Mouse (Mus musculus) stomach, postnatal 0 days (tissue): ENCODE data around the gene Serinc3. TPM values are rescaled to one million over a fixed set of nuclear protein-coding genes. Genes with fewer than 3 reads are reported as not detected.
A peak's percentile ranks its signal among the peaks of the same experiment; 100 is the strongest.

Experiments used
- ATAC-seq: fragments of 200-750 bp; cut with Nextera tagmentation; 2 replicates; pipeline ENCODE4 v1.8.0; 2017; ENCODE audit not compliant: low FRiP score, low TSS enrichment
- DNase-seq: peaks from one replicate; pipeline ENCODE4 v3.0.0-alpha.2; 2016; ENCODE audit warnings: low spot score
- H3K27ac ChIP-seq: fragments of 300-500 bp; sonication (generic); replicated peaks from 2 replicates; pipeline ENCODE4 v1.5.1; 2014; ENCODE audit warnings: mild to moderate bottlenecking, control low read depth
- H3K27me3 ChIP-seq: fragments of 300-500 bp; sonication (generic); 2 replicates; pipeline ENCODE4 v1.6.1; 2014; ENCODE audit warnings: low read length; ENCODE audit not compliant: control insufficient read depth, insufficient read depth
- H3K36me3 ChIP-seq: fragments of 300-500 bp; sonication (generic); 2 replicates; pipeline ENCODE4 v1.6.1; 2014; ENCODE audit warnings: low read length, mixed read lengths; ENCODE audit not compliant: control insufficient read depth, insufficient read depth
- H3K4me1 ChIP-seq: fragments of 300-500 bp; sonication (generic); replicated peaks from 2 replicates; pipeline ENCODE4 v1.6.1; 2014; ENCODE audit warnings: antibody characterized with exemption; ENCODE audit not compliant: control insufficient read depth, insufficient read depth
- H3K4me2 ChIP-seq: fragments of 300-500 bp; sonication (generic); replicated peaks from 2 replicates; pipeline ENCODE4 v1.6.1; 2014; ENCODE audit warnings: low read depth, mild to moderate bottlenecking, control low read depth, moderate library complexity
- H3K4me3 ChIP-seq: fragments of 300-500 bp; sonication (generic); 2 replicates; pipeline ENCODE4 v1.5.1; 2014; ENCODE audit warnings: low read depth, low read length, control low read depth
- H3K9ac ChIP-seq: fragments of 300-500 bp; sonication (generic); 2 replicates; pipeline ENCODE4 v1.6.1; 2014; ENCODE audit warnings: mild to moderate bottlenecking, low read length, control low read depth, mixed read lengths
- H3K9me3 ChIP-seq: fragments of 300-500 bp; sonication (generic); 2 replicates; pipeline ENCODE4 v1.6.1; 2016; ENCODE audit warnings: low read length; ENCODE audit not compliant: control insufficient read depth
- CTCF ChIP-seq: IDR thresholded peaks from 2 replicates; pipeline ENCODE4 v1.5.1; 2016; ENCODE audit warnings: antibody characterized with exemption, low read depth, mild to moderate bottlenecking, moderate library complexity
- EP300 ChIP-seq: optimal IDR thresholded peaks from 2 replicates; pipeline ENCODE3; 2016; ENCODE audit warnings: antibody characterized with exemption
- WGBS: fragments of 180-500 bp; shearing (Covaris S2); extraction: QIAGEN DNeasy Blood & Tissue Kit; methylation state at CpG from one replicate; pipeline ENCODE4 v1.1.7; 2014; 5-methylcytosine and 5-hydroxymethylcytosine counted together
- polyA plus RNA-seq: library from polyadenylated mRNA; unstranded; fragments of >200 nt; fragmentation: Nextera tagmentation; extraction: Ambion mirVana; gene quantifications from 2 replicates; pipeline ENCODE4 v1.2.1, GENCODE M21; 2015

The Serinc3 gene
- polyA plus RNA-seq, 1 experiment from 2014 or later: 35.8 TPM

DNA sequence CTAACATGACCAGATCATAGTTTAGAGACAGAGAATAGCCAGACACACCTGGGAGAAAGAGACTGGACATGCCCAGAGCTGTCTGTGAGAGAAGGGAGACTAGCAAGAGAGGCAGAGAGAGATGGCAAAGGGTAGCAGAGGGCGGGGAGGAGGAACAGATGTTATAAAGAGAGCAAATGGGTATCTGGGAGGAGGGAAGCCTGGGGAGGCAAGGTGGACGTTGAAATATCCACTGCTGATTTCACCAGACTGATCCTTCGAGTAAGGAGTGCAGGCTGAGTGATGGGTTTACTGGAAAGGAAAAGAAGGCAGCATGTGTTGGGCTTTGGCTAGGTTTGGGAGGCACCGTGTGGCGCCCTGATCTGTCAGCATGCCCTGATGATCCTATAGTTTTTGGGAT lies 29.5 kb upstream of the Serinc3 start:
- no peaks in the 10 kb centered on the region for H3K27me3 ChIP-seq
- DNase-seq: no peak
- H3K36me3 ChIP-seq: no peaks in the 10 kb centered on the region
- no peak for ATAC-seq
- no peak overlapping the region; the same call in 1 of the 2 replicates for H3K9ac ChIP-seq
- no peak overlapping the region for H3K4me3 ChIP-seq
- TF ChIP-seq EP300: no peak
- no peak for TF ChIP-seq CTCF
- 49% methylated on average over 5 of the region's 5 CpGs for WGBS
- H3K9me3 ChIP-seq: no peaks in the 10 kb centered on the region
- peak overlapping the region; percentile 79 for H3K27ac ChIP-seq
- H3K4me2 ChIP-seq: no peak overlapping the region; the same call in 1 of the 2 replicates
- peaks cover 11% of the 10 kb centered on the region; the same call in 1 of the 2 replicates for H3K4me1 ChIP-seq

- Histone ChIP-seq H3K4me3 (no peak overlapping the region), H3K4me1 (peaks cover 5% of the 10 kb centered on the region; the same call in 1 of the 2 replicates), H3K36me3 (no peaks in the 10 kb centered on the region), H3K4me2 (no peak overlapping the region), H3K27ac (peak overlapping the region; percentile 75), H3K9me3 (no peaks in the 10 kb centered on the region), H3K27me3 (no peaks in the 10 kb centered on the region), H3K9ac (no peak overlapping the region)
- WGBS: 49% methylated on average over 11 of the region's 11 CpGs
- TF ChIP-seq CTCF (no peak), EP300 (no peak)
- ATAC-seq (no peak), DNase-seq (no peak)
These were observed 26.1 kb upstream of the Serinc3 start for GRCm38 (mm10) chr2:163670872-163671594.

DNA sequence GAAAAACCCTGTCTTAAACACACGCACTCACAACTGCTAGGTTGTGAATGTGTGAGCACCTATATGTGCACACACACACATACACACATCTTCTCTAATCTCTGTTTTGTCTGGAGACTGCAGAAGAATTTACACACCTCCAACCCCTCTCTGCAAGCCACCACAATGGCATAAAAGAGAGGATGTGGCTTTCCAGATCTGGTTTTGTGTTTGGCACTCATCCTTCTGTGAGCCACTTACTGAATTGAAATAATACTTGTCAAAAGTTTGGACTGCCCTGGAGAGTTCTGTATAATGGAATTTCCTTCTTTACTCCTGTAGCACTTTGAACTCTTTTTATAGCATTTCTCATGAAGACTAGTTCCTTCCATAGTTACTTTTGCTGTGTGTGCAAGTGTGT lies 22.1 kb upstream of the Serinc3 start:
- WGBS: 83% methylated on average over 1 of the region's 1 CpGs
- no peaks in the 10 kb centered on the region for H3K36me3 ChIP-seq
- no peaks in the 10 kb centered on the region for H3K4me1 ChIP-seq
- TF ChIP-seq EP300 (no peak), CTCF (no peak)
- no peaks in the 10 kb centered on the region for H3K9me3 ChIP-seq
- no peaks in the 10 kb centered on the region for H3K27me3 ChIP-seq
- ATAC-seq (no peak), DNase-seq (no peak)
- H3K4me2 ChIP-seq: no peak overlapping the region
- no peak overlapping the region for H3K27ac ChIP-seq
- no peak overlapping the region for H3K4me3 ChIP-seq
- H3K9ac ChIP-seq: no peak overlapping the region

DNA sequence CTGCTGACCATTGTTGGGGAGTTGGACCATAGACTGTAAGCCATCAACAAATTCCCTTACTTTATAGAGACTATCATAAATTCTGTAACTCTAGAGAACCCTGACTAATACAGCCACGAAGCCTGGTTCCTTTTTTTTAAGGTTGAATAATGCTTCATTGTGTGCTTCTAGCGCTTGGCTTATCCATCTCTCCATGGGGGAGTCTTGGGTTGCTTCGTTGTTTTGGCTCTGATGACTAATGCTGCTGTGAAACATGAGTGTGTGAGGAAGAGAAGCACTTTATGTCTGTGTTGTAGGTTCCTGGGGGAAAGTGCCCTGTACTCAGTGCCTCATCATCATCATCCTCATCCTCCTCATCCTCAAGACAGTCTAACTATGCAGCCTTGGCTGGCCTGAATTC lies 19.0 kb upstream of the Serinc3 start:
- H3K27ac ChIP-seq: no peak overlapping the region
- no peaks in the 10 kb centered on the region for H3K36me3 ChIP-seq
- H3K9ac ChIP-seq: no peak overlapping the region
- no peaks in the 10 kb centered on the region for H3K9me3 ChIP-seq
- DNase-seq (no peak), ATAC-seq (no peak)
- no peak overlapping the region for H3K4me3 ChIP-seq
- WGBS: 64% methylated on average over 3 of the region's 3 CpGs
- H3K27me3 ChIP-seq: no peaks in the 10 kb centered on the region
- no peak overlapping the region for H3K4me2 ChIP-seq
- no peaks in the 10 kb centered on the region for H3K4me1 ChIP-seq
- TF ChIP-seq CTCF: no peak
- no peak for TF ChIP-seq EP300

DNA sequence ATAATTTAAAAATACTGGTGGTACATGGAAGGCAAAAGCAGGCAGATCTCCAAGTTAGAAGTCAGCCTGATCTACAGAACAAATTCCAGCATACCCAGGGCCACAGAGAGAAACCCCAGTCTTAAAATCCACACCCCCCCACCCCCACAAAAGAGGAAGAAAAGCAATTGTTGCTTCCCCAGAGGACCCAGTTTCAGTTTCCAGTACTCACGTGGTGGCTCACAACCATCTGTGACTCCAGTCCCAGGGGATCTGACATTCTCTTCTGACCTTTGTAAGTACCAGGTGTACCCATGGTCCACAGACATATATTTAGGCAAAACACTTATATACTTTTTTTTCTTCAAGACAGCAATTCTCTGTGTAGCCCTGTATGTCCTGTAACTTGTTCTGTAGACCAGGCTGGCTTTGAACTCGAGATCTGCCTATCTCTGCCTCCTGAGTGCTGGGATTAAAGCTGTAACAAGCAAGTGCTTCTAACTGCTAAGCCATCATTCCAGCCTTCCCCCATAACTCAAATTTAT lies 17.8 kb upstream of the Serinc3 start:
- no peak overlapping the region for H3K4me2 ChIP-seq
- TF ChIP-seq EP300: no peak
- TF ChIP-seq CTCF: no peak
- H3K4me1 ChIP-seq: no peaks in the 10 kb centered on the region
- H3K36me3 ChIP-seq: no peaks in the 10 kb centered on the region
- 88% methylated on average over 2 of the region's 2 CpGs for WGBS
- no peak overlapping the region for H3K27ac ChIP-seq
- ATAC-seq: no peak
- no peak overlapping the region for H3K9ac ChIP-seq
- no peak for DNase-seq
- H3K27me3 ChIP-seq: no peaks in the 10 kb centered on the region
- no peaks in the 10 kb centered on the region for H3K9me3 ChIP-seq
- H3K4me3 ChIP-seq: no peak overlapping the region

DNA sequence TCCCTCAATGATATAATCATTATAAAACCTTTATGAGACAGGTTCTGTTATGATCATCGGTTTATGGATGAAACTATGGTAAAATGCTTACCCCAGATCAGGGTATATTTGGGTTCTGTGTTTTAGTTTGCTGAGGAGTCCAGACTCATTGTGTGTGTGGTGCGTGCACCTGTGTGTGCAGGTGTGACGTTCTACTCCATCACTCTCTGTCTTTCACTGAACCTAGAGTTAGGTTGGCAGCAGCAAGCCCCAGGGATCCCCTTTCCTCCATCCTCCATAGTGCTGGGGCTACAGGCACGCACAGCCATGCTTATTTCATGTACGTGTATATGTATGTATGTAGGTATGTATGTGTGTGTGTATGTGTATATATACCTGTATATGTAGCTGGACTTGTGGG lies 17.1 kb upstream of the Serinc3 start:
- Histone ChIP-seq H3K9ac (no peak overlapping the region), H3K36me3 (no peaks in the 10 kb centered on the region), H3K27me3 (no peaks in the 10 kb centered on the region), H3K9me3 (no peaks in the 10 kb centered on the region), H3K27ac (no peak overlapping the region), H3K4me3 (no peak overlapping the region), H3K4me2 (no peak overlapping the region), H3K4me1 (no peaks in the 10 kb centered on the region)
- 91% methylated on average over 5 of the region's 5 CpGs for WGBS
- DNase-seq (no peak), ATAC-seq (no peak)
- TF ChIP-seq EP300: no peak
- no peak for TF ChIP-seq CTCF
